Comparison of ENCODE assay signal across 8 mouse cellular contexts in the genomic region with DNA sequence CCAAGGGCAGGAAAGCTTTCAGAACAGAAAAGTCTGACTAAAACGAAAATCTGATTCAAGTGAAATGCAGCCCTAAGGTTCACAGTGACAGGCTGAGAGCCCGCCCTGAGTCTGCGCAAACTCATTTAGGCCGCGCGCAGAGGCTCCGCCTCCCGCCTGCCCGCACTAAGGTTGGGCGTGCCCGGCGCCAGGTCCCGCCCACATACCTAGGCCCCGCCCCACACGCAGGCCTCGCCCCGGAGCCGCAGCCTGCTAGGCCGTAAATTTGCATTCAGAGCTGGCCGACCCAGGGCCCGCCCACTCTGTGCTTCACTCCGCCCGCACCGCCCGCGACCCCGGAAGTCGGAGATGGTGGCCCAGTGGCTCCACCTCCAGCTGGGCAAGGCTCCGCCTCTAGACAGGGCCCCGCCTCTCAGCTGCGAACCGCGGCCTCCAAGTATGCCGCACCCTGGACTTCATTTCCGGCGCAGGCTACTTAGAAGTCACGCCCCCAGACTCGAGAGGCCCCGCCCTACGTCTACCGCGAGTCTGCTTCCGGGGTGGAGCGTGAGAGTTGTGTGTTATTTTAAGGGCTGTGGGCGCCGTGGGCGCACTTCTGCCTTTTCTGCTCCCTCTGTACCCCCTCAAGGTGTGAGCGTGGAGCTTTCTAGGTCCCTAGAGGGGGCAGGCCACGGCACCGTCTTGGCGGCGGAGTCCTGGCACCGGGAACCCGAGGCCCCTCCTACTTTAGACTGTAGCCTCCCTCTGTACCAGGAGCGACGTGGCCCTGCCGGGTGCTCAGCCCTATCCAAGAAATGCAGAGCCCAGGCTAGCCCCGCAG. TPM values are rescaled to one million over a fixed set of nuclear protein-coding genes. Genes with fewer than 3 reads are reported as not detected.
DNase-seq lines count a peak whose midpoint lies in the region; ATAC-seq and TF ChIP-seq lines count a peak whose summit lies in the region.

No protein-coding gene starts in this region.

- H3K4me3 ChIP-seq in CH12.LX (replicated peaks in 1 of 3; ENCODE audit: low read depth in 2 of 3, low read length in 2 of 3, poor library complexity in 1 of 3), result peak overlapping the region; percentile 61 to 70 (median 64)
- peak overlapping the region; percentile 48 for H3K4me3 ChIP-seq in forebrain, embryonic 11.5 days (ENCODE audit: low read depth, low read length)
- H3K4me3 ChIP-seq in heart, postnatal 0 days (ENCODE audit: low read depth, low read length), result peak overlapping the region; percentile 64
- peak overlapping the region; percentile 84 for H3K4me3 ChIP-seq in liver, embryonic 16.5 days (ENCODE audit: low read depth, low read length)
- H3K4me3 ChIP-seq in neural tube, embryonic 13.5 days, result peak overlapping the region; percentile 53
- H3K4me3 ChIP-seq in testis, adult 2 months (ENCODE audit: control insufficient read depth, low read depth, low read length), result peak overlapping the region; percentile 99

- ATAC-seq in forebrain, embryonic 11.5 days (replicated peaks; ENCODE audit: low FRiP score), result peak; percentile 98
- ATAC-seq in heart, postnatal 0 days (ENCODE audit: insufficient read depth, low read depth), result peak; percentile 98
- ATAC-seq in liver, embryonic 16.5 days (ENCODE audit: low read depth), result peak; percentile 96
- ATAC-seq in neural tube, embryonic 13.5 days (ENCODE audit: low read depth), result peak; percentile 98

- H3K4me1 ChIP-seq in CH12.LX (ENCODE audit: control insufficient read depth in 1 of 2, insufficient read depth in 2 of 2), result peaks cover 0 to 11% of the 10 kb centered on the region in 2 experiments; a peak in 2 of 4 replicates
- no peaks in the 10 kb centered on the region for H3K4me1 ChIP-seq in forebrain, embryonic 11.5 days (replicated peaks; ENCODE audit: control insufficient read depth, insufficient read depth, low read length)
- no peaks in the 10 kb centered on the region for H3K4me1 ChIP-seq in heart, postnatal 0 days (ENCODE audit: control insufficient read depth, insufficient read depth)
- peaks cover 15% of the 10 kb centered on the region for H3K4me1 ChIP-seq in liver, embryonic 16.5 days (ENCODE audit: control insufficient read depth, low read depth, low read length)
- peaks cover 23% of the 10 kb centered on the region for H3K4me1 ChIP-seq in neural tube, embryonic 13.5 days (replicated peaks)
- H3K4me1 ChIP-seq in testis, adult 2 months (ENCODE audit: control insufficient read depth, insufficient read depth, low read length), result peaks cover 8% of the 10 kb centered on the region

- H3K4me2 ChIP-seq in CH12.LX (ENCODE audit: insufficient read depth, low read depth, poor library complexity, severe bottlenecking), result peak overlapping the region; percentile 76
- peak overlapping the region; percentile 59 for H3K4me2 ChIP-seq in forebrain, embryonic 11.5 days (ENCODE audit: low read depth, low read length, severe bottlenecking)
- peak overlapping the region; percentile 59 for H3K4me2 ChIP-seq in heart, postnatal 0 days (ENCODE audit: low read depth, low read length)
- peak overlapping the region; percentile 75 for H3K4me2 ChIP-seq in liver, embryonic 16.5 days (ENCODE audit: low read depth, low read length)
- H3K4me2 ChIP-seq in neural tube, embryonic 13.5 days, result peak overlapping the region; percentile 61

- under 1% methylated on average over 58 of the region's 58 CpGs for WGBS in forebrain, embryonic 11.5 days
- WGBS in heart, postnatal 0 days, result under 1% methylated on average over 56 of the region's 58 CpGs
- under 1% methylated on average over 58 of the region's 58 CpGs for WGBS in liver, embryonic 16.5 days (ENCODE audit: insufficient replicate concordance)
- WGBS in neural tube, embryonic 13.5 days, result under 1% methylated on average over 58 of the region's 58 CpGs

- H3K27ac ChIP-seq in CH12.LX (ENCODE audit: insufficient read depth, low read depth), result peak overlapping the region; percentile 57
- peak overlapping the region; percentile 32; the same call in 1 of the 2 replicates for H3K27ac ChIP-seq in forebrain, embryonic 11.5 days (ENCODE audit: low read depth, low read length)
- peak overlapping the region; percentile 94 for H3K27ac ChIP-seq in heart, postnatal 0 days (ENCODE audit: low read depth)
- H3K27ac ChIP-seq in liver, embryonic 16.5 days (ENCODE audit: low read length), result peak overlapping the region; percentile 88
- peak overlapping the region; percentile 88 for H3K27ac ChIP-seq in neural tube, embryonic 13.5 days (replicated peaks)
- peak overlapping the region; percentile 99 for H3K27ac ChIP-seq in testis, adult 2 months (ENCODE audit: control insufficient read depth, insufficient read depth, low read depth, low read length)

- TF ChIP-seq POLR2A in CH12.LX (IDR thresholded peaks at IDR 0.05; ENCODE audit: low read depth, low read length), result peak; percentile 88
- TF ChIP-seq POLR2A in testis, adult 2 months (IDR thresholded peaks at IDR 0.05; ENCODE audit: control insufficient read depth, low read depth, low read length), result peak; percentile 88

- TF ChIP-seq CTCF in CH12.LX (conservative IDR thresholded peaks at IDR 0.05 in 1 of 2, IDR thresholded peaks at IDR 0.05 in 1 of 2; ENCODE audit: low read depth in 2 of 2, low read length in 2 of 2), result no peak
- no peak for TF ChIP-seq CTCF in heart, postnatal 0 days (IDR thresholded peaks at IDR 0.05; ENCODE audit: low read depth)
- TF ChIP-seq CTCF in testis, adult 2 months (IDR thresholded peaks at IDR 0.05; ENCODE audit: control insufficient read depth, insufficient read depth, insufficient replicate concordance, low read depth, low read length), result no peak

- peak; percentile 97 for DNase-seq in CH12.LX (ENCODE audit: extremely low read depth)
- DNase-seq in c-Kit-positive CD71-positive TER-119-negative erythroid progenitor cells, embryonic 14.5 days (ENCODE audit: low read depth), result peak; percentile 95
- DNase-seq in forebrain, embryonic 11.5 days (ENCODE audit: low spot score), result peak; percentile 100
- peak; percentile 98 for DNase-seq in heart, postnatal 0 days (ENCODE audit: low spot score)
- DNase-seq in kidney, postnatal 4 days, result peak; percentile 100

- in situ Hi-C loops in CH12.LX (cut with MboI; ENCODE audit: low pct_ligation_motif_present, low pct_unique_long_range_greater_than_20kb, low sequenced_read_pairs), result no loop called here

- no peaks in the 10 kb centered on the region for H3K36me3 ChIP-seq in CH12.LX (replicated peaks in 1 of 2; ENCODE audit: control insufficient read depth in 1 of 2, insufficient read depth in 1 of 2, low read length in 1 of 2)
- no peaks in the 10 kb centered on the region for H3K36me3 ChIP-seq in forebrain, embryonic 11.5 days (ENCODE audit: control insufficient read depth, insufficient read depth, low read length)
- H3K36me3 ChIP-seq in heart, postnatal 0 days (replicated peaks; ENCODE audit: control insufficient read depth, insufficient read depth, low read length), result no peaks in the 10 kb centered on the region
- no peaks in the 10 kb centered on the region for H3K36me3 ChIP-seq in liver, embryonic 16.5 days (ENCODE audit: control insufficient read depth, insufficient read depth)
- no peaks in the 10 kb centered on the region for H3K36me3 ChIP-seq in neural tube, embryonic 13.5 days
- H3K36me3 ChIP-seq in testis, adult 2 months (ENCODE audit: control insufficient read depth, insufficient read depth, low read length), result no peaks in the 10 kb centered on the region

- no peak for TF ChIP-seq EP300 in CH12.LX (IDR thresholded peaks at IDR 0.05; ENCODE audit: low read length)
- TF ChIP-seq EP300 in heart, postnatal 0 days (IDR thresholded peaks at IDR 0.05; ENCODE audit: low read depth), result peak; percentile 58; the same call in 1 of the 2 replicates

- no peak for TF ChIP-seq RAD21 in CH12.LX (IDR thresholded peaks at IDR 0.05; ENCODE audit: low read depth, low read length)

- H3K79me2 ChIP-seq in CH12.LX (replicated peaks; ENCODE audit: control insufficient read depth, extremely low read depth, insufficient read depth, poor library complexity, severe bottlenecking), result no peaks in the 10 kb centered on the region

- no peaks in the 10 kb centered on the region for H3K27me3 ChIP-seq in CH12.LX (replicated peaks)
- H3K27me3 ChIP-seq in forebrain, embryonic 11.5 days (ENCODE audit: control insufficient read depth, insufficient read depth, low read length), result no peaks in the 10 kb centered on the region; the same call in 1 of the 2 replicates
- no peaks in the 10 kb centered on the region for H3K27me3 ChIP-seq in heart, postnatal 0 days (ENCODE audit: control insufficient read depth, insufficient read depth, low read length)
- no peaks in the 10 kb centered on the region for H3K27me3 ChIP-seq in liver, embryonic 16.5 days (ENCODE audit: control insufficient read depth, insufficient read depth, low read depth, low read length)
- 0 out of 2 replicates have a peak, but pooled peaks cover 2% of the 10 kb centered on the region for H3K27me3 ChIP-seq in neural tube, embryonic 13.5 days
- H3K27me3 ChIP-seq in testis, adult 2 months (ENCODE audit: control insufficient read depth, insufficient read depth, low read length), result no peaks in the 10 kb centered on the region

- dilution Hi-C loops in CH12.LX (cut with MboI; ENCODE audit: extremely low pct_ligation_motif_present, extremely low pct_unique_long_range_greater_than_20kb, low sequenced_read_pairs), result no loop called here

- H3K9ac ChIP-seq in CH12.LX (ENCODE audit: insufficient read depth, low read depth), result peak overlapping the region; percentile 80
- peak overlapping the region; percentile 57 for H3K9ac ChIP-seq in forebrain, embryonic 11.5 days (ENCODE audit: low read length)
- peak overlapping the region; percentile 72 for H3K9ac ChIP-seq in heart, postnatal 0 days (replicated peaks; ENCODE audit: low read depth, low read length)
- peak overlapping the region; percentile 78 for H3K9ac ChIP-seq in liver, embryonic 16.5 days (ENCODE audit: low read depth, low read length)
- H3K9ac ChIP-seq in neural tube, embryonic 13.5 days, result peak overlapping the region; percentile 74

- H3K9me3 ChIP-seq in CH12.LX (replicated peaks; ENCODE audit: low read length), result no peaks in the 10 kb centered on the region
- no peaks in the 10 kb centered on the region for H3K9me3 ChIP-seq in forebrain, embryonic 11.5 days (ENCODE audit: control insufficient read depth, low read length)
- no peaks in the 10 kb centered on the region for H3K9me3 ChIP-seq in heart, postnatal 0 days (replicated peaks; ENCODE audit: control insufficient read depth, low read length)
- H3K9me3 ChIP-seq in liver, embryonic 16.5 days (replicated peaks; ENCODE audit: control insufficient read depth, low read length), result no peaks in the 10 kb centered on the region
- no peaks in the 10 kb centered on the region for H3K9me3 ChIP-seq in neural tube, embryonic 13.5 days

RNA-seq across cellular contexts. Expression of gene Wnt7b, which starts 52.3 kb away (rescaled TPM):
- total RNA-seq in CH12.LX (2012; rRNA removed), result not detected in 2 replicates
- not detected in 2 replicates for total RNA-seq in CH12.LX (2014; rRNA removed)
- polyA plus RNA-seq in CH12.LX (2012; ENCODE audit: insufficient read length, low read depth), result not detected in 2 replicates
- polyA plus RNA-seq in forebrain, embryonic 11.5 days (2014; fragmentation: Nextera tagmentation; extraction: Ambion mirVana), result 146 and 153 TPM in 2 replicates
- total RNA-seq in heart, postnatal 0 days (2014; rRNA removed; ENCODE audit: low replicate concordance), result 0.81 and 2.6 TPM in 2 replicates
- 0.10 and 0.37 TPM in 2 replicates for polyA plus RNA-seq in heart, postnatal 0 days (2015; fragmentation: Nextera tagmentation; extraction: Ambion mirVana)
- 0.09 and 0.19 TPM in 2 replicates for polyA plus RNA-seq in liver, embryonic 16.5 days (2015; fragmentation: Nextera tagmentation; extraction: Ambion mirVana)
- polyA plus RNA-seq in neural tube, embryonic 13.5 days (2015; fragmentation: Nextera tagmentation; extraction: Ambion mirVana), result 34.2 and 37.7 TPM in 2 replicates
- polyA plus RNA-seq in testis, adult 2 months (2012; rRNA removed), result 0.07 and 1.2 TPM in 2 replicates

Comparison
In these comparisons a context has a peak if more than half of its experiments do, and no peak if none do; other contexts are left out.
1. Peak in every context shown above with its lines: DNase-seq, ATAC-seq, H3K4me3 ChIP-seq and H3K27ac ChIP-seq.
2. H3K27ac ChIP-seq: peak in every context shown above with its lines; median percentile 99 in testis, adult 2 months; 94 in heart, postnatal 0 days; 88 in liver, embryonic 16.5 days; 88 in neural tube, embryonic 13.5 days; 57 in CH12.LX; 32 in forebrain, embryonic 11.5 days.
3. H3K4me3 ChIP-seq: peak in every context shown above with its lines; median percentile 99 in testis, adult 2 months; 84 in liver, embryonic 16.5 days; 64 in CH12.LX; 64 in heart, postnatal 0 days; 53 in neural tube, embryonic 13.5 days; 48 in forebrain, embryonic 11.5 days.
4. RNA of gene Wnt7b, which starts 52.3 kb away (polyA plus RNA-seq): 146 to 153 TPM in forebrain, embryonic 11.5 days and 34.2 to 37.7 TPM in neural tube, embryonic 13.5 days; 0.09 to 0.19 TPM in liver, embryonic 16.5 days, 0.10 to 0.37 TPM in heart, postnatal 0 days, 0.07 to 1.2 TPM in testis, adult 2 months and not detected in CH12.LX; every median in the first group is over 10 times any median in the second.